Mouse (Mus musculus) left cerebral cortex, postnatal 10 days (tissue): ENCODE results near the gene Abca16. TPM values are rescaled to one million over a fixed set of nuclear protein-coding genes. Genes with fewer than 3 reads are reported as not detected.

Experiments
- DNase-seq, 2 experiments: peaks; one replicate each; pipeline ENCODE4 v3.0.0; 2021 to 2022; ENCODE audit warnings: low spot score in 2 of 2, mixed read lengths in 1 of 2; ENCODE audit errors: extremely low spot score in 1 of 2
- intact Hi-C: fragments of 180-260 bp; cut with DNase I; formaldehyde crosslinking; loops from one replicate; pipeline ENCODE4 v1.15.1; 2025
- total RNA-seq, 2 experiments: library from RNA; stranded (reverse); gene quantifications; 2 replicates each; pipeline ENCODE4 v1.2.3; 2021

Gene Abca16
- not detected for total RNA-seq

GRCm38 (mm10) chr7:120409447-120409846 is at the start of gene Abca16:
Gene Abca16, plus strand, starts transcription at chr7:120409647.
- peak in 1 of 2 experiments; percentile 18 for DNase-seq
- intact Hi-C loops = no loop called here

- intact Hi-C loops = no loop called here
- peak in 1 of 2 experiments; percentile 15 for DNase-seq
Measured at GRCm38 (mm10) chr7:120361159-120361558, 48.3 kb upstream of the Abca16 start.

DNA sequence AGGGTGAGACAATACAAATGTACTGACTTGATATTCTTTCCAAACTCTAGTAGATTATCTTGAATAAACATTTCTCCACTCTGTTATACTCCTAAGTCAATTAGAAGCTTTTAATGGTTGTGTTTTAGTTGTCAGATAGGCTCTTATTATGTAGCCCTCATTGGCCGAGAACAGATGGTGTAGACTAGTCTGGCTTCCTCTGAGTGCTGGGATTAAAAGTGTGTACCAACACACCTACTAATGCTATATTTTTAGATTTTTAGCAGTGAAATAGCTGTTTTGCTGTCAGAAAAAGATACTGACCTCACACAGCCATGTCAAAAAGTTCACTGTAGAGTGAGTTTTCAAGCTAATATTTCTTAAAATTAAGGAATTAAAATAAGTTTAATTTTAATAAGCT is 2.9 kb downstream of the Abca16 start:
- intact Hi-C loops = no loop called here
- DNase-seq = no peak

DNA sequence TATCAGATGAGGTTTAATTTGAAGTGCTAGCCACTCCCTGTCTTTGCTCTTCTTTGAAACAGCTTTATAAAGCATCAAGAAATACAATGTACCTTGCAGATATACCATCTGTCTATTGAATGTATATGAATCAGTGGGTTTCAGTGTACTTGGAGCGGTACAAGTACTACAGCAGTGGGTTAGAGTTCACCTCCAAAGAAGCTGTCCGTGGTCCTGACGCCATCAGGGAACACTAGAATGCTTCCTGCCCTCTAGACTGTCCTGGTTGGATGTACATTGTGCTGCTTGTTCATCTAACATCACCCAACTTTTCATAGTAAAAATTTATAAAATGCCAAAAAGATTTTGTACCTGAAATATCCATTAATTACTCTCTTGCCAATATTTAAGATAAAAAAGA is 17.2 kb downstream of the Abca16 start:
- intact Hi-C loops = no loop called here
- DNase-seq = no peak

- intact Hi-C loops = no loop called here
- no peak for DNase-seq
Measured at GRCm38 (mm10) chr7:120431464-120431863, 22.0 kb downstream of the Abca16 start.

GRCm38 (mm10) chr7:120503891-120504662 is 94.6 kb downstream of the Abca16 start:
- intact Hi-C loops = no loop called here

DNA sequence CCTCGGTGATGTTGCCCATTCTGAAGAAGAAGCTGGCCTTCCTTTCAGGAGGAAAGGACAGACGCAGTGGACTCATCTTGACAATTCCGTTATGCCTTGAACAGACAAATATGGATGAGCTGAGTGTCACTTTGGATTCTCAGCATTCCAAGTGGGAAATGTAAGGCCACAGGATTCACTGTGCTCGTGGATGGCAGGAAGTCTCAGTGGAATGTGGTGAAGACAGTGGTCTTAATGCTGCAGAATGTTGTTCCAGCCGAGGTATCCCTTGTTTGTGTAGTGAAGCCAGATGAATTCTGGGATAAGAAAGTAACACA is 95.2 kb downstream of the Abca16 start:
- intact Hi-C loops = no loop called here
- no peak for DNase-seq

More at GRCm38 (mm10) chr7:120503891-120504662, 94.6 kb downstream of the Abca16 start:
- DNase-seq = peak in 1 of 2 experiments; percentile 28

GRCm38 (mm10) chr7:120534805-120535204 is 125.4 kb downstream of the Abca16 start:
- DNase-seq = no peak
- intact Hi-C loops = no loop called here

- intact Hi-C loops = no loop called here
- peak in 1 of 2 experiments; percentile 7 for DNase-seq
Measured at GRCm38 (mm10) chr7:120552479-120553180, 143.2 kb downstream of the Abca16 start.

GRCm38 (mm10) chr7:120553181-120553551 is 143.7 kb downstream of the Abca16 start:
- intact Hi-C loops = no loop called here
- DNase-seq = no peak

GRCm38 (mm10) chr7:120567366-120567765 is 157.9 kb downstream of the Abca16 start:
- intact Hi-C loops = no loop called here
- no peak for DNase-seq

DNA sequence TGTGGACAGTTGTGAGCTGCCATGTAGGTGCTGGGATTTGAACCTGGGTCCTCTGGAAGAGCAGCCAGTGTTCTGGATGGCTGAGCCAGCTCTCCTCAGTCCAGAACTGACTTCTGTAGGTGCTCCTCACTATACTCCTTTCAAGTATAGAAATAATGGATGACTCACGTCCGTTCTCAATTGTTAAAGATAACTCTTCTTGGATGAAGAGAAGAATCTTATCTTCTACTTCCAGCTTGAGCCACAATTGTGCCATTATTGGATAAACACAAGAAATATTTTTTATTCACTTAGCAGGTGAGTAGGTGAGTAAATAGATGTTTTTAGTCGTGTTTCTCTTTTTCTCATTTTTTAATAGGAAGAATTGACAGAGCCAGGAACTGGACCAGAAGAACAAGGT is 167.1 kb downstream of the Abca16 start:
- intact Hi-C loops = no loop called here
- no peak for DNase-seq

Other genes with a start within 250 kb of the Abca16 start
- under 1 TPM; 0.28 to 0.39 TPM for gene Anks4b, start 235.8 kb upstream of the Abca16 start, total RNA-seq
- gene Crym, start 207.5 kb upstream of the Abca16 start, total RNA-seq = 100 to 1,000 TPM; 131 to 158 TPM
- under 1 TPM in 1 of 2 experiments, not detected in 1; 0.16 TPM for gene Abca14, start 205.7 kb upstream of the Abca16 start, total RNA-seq
- not detected for gene Abca15, start 81.0 kb upstream of the Abca16 start, total RNA-seq
- gene Uqcrc2, start 225.5 kb downstream of the Abca16 start, total RNA-seq = 100 to 1,000 TPM; 234 to 247 TPM